Mouse (Mus musculus): Measurements from ENCODE around the gene Rasgrp4. TPM values are rescaled to one million over a fixed set of nuclear protein-coding genes. Genes with fewer than 3 reads are reported as not detected.

Rasgrp4 gene
- polyA plus RNA-seq, 1 experiment from 2014 or later, result 1.0 TPM

DNA sequence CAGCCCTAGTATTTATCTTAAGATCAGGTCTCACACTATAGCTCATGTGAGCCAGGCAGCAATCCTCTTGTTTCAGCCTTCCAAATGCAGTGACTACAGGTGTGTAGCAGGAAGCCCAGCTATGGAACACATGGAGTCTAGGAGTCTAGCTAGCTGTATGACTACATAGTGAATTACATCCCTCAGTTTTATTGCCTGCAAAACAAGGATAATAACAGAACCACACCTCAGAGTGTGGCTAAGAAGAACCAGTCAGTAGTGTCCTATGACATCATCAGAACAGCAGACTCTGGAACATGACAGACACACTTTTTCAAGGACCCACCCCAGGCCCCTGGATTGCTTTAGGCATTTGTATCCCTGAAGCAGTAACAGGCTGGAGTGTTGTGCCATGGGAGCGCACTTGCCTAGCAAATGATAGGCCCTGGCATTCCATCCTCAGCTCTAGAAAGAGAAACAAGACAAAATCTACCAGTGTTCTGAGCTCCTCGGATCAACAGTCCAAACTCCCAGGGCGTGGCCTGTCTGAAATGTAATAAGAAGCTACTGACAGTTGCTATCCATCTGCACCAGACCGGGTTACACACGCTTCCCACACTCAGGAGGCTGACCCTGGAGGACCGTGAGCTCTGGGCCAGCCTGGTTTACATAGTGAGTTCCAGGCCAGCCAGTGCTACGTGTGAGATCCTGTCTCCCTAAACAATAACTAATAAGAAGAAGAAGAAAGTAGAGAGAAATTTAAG lies 12.1 kb downstream of the Rasgrp4 start:
- no peak overlapping the region for H3K27ac ChIP-seq (ENCODE audit: low read depth)
- DNase-seq (no peak), ATAC-seq (ENCODE audit: insufficient read depth) (no peak)
- 65% methylated on average over 7 of the region's 7 CpGs for WGBS
- H3K4me3 ChIP-seq (ENCODE audit: low read depth, low read length), result no peak overlapping the region
- H3K27me3 ChIP-seq (ENCODE audit: insufficient read depth, low read length), result no peaks in the 10 kb centered on the region
- H3K9me3 ChIP-seq (ENCODE audit: low read depth, low read length), result no peaks in the 10 kb centered on the region
- no peak for TF ChIP-seq CTCF (IDR thresholded peaks at IDR 0.05; ENCODE audit: low read depth)
- H3K4me1 ChIP-seq (ENCODE audit: insufficient read depth), result no peaks in the 10 kb centered on the region
- H3K36me3 ChIP-seq (ENCODE audit: insufficient read depth), result no peaks in the 10 kb centered on the region
- H3K4me2 ChIP-seq, result no peak overlapping the region
- no peak overlapping the region for H3K9ac ChIP-seq

DNA sequence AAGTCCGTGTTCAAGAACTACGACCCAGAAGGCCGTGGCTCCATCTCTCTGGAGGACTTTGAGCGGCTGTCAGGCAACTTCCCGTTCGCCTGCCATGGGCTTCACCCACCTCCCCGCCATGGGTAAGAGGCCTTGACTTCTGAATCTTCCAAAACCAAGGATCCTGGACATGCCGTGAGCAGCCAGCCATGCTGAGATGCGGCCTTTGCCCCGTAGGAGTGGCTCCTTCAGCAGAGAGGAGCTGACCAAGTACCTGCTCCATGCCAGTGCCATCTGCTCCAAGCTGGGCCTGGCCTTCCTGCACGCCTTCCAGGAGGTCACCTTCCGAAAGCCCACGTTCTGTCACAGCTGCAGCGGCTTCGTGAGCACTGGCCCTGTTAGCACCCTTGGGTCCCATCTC lies 14.1 kb downstream of the Rasgrp4 start:
- 90% methylated on average over 15 of the region's 15 CpGs for WGBS

DNA sequence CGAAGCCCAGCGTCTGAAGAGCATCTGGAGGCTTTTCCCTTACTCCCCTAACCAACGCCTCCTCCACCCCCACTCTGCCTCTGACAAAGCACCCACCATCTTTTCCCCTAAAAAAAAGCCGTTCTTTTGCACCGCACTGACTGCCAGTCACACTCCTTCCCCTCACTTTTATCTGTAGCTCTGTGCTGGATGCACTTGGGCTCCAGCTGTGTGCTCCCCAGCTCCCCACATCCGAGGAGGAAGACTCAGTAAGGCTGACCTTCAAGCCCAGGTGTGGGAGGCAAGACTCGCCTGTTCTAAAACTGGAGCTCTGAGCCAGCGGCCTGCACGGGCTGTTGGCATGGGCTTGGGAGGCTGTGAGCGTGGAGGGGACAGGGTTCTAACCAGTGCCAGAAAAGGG lies 16.8 kb downstream of the Rasgrp4 start:
- Histone ChIP-seq H3K27me3 (ENCODE audit: insufficient read depth, low read length) (no peaks in the 10 kb centered on the region), H3K4me2 (no peak overlapping the region), H3K36me3 (ENCODE audit: insufficient read depth) (no peaks in the 10 kb centered on the region), H3K9ac (no peak overlapping the region), H3K27ac (ENCODE audit: low read depth) (no peak overlapping the region), H3K4me1 (ENCODE audit: insufficient read depth) (0 out of 2 replicates have a peak, but pooled peaks cover 2% of the 10 kb centered on the region), H3K4me3 (ENCODE audit: low read depth, low read length) (no peak overlapping the region), H3K9me3 (ENCODE audit: low read depth, low read length) (no peaks in the 10 kb centered on the region)
- 56% methylated on average over 10 of the region's 10 CpGs for WGBS
- no peak for DNase-seq
- no peak for ATAC-seq (ENCODE audit: insufficient read depth)
- TF ChIP-seq CTCF (IDR thresholded peaks at IDR 0.05; ENCODE audit: low read depth), result no peak

More for the DNA sequence above, 14.1 kb downstream of the Rasgrp4 start:
- Histone ChIP-seq H3K9ac (no peak overlapping the region), H3K4me3 (ENCODE audit: low read depth, low read length) (no peak overlapping the region), H3K27me3 (ENCODE audit: insufficient read depth, low read length) (no peaks in the 10 kb centered on the region), H3K9me3 (ENCODE audit: low read depth, low read length) (no peaks in the 10 kb centered on the region), H3K27ac (ENCODE audit: low read depth) (no peak overlapping the region), H3K36me3 (ENCODE audit: insufficient read depth) (no peaks in the 10 kb centered on the region), H3K4me1 (ENCODE audit: insufficient read depth) (no peaks in the 10 kb centered on the region), H3K4me2 (no peak overlapping the region)
- TF ChIP-seq CTCF (IDR thresholded peaks at IDR 0.05; ENCODE audit: low read depth), result no peak
- ATAC-seq (ENCODE audit: insufficient read depth), result no peak
- DNase-seq, result no peak

DNA sequence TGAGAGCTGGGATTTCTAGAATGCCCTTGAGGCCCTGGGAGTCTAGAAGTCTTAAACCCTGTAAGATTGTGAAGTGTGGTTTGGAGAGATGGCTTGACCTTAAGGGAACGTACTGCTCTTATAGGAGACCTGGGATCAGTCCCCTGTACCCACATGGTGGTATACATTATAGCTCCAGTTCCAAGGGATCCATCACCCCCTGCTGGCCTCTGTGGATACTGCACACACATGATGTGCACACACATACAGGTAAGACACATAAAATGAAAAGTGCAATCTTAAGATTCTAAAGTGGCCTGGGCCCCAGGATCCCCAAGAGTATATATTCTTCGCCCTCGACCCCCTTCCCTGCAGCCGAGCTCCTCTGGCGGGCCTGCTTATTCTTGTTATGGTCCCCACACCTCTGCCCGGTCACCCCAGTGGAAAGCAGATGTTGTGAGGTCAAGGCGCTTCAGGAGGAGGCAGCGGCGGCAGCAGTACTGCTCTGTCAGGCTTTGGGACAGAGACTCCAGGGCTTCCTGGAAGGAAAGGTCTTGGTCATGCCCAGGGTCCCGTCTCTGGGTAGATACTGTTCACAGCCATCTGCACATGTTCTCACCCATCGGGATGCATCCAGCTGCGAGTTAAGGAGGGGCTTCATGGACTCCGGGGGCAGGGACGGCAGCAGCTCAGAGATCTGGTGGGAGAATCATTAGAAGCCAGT lies 19.5 kb downstream of the Rasgrp4 start:
- ATAC-seq (ENCODE audit: insufficient read depth) (no peak), DNase-seq (no peak)
- Histone ChIP-seq H3K27me3 (ENCODE audit: insufficient read depth, low read length) (peaks cover 13% of the 10 kb centered on the region), H3K27ac (ENCODE audit: low read depth) (no peak overlapping the region), H3K4me2 (no peak overlapping the region), H3K4me1 (ENCODE audit: insufficient read depth) (0 out of 2 replicates have a peak, but pooled peaks cover 3% of the 10 kb centered on the region), H3K9ac (no peak overlapping the region), H3K4me3 (ENCODE audit: low read depth, low read length) (no peak overlapping the region), H3K36me3 (ENCODE audit: insufficient read depth) (no peaks in the 10 kb centered on the region), H3K9me3 (ENCODE audit: low read depth, low read length) (no peaks in the 10 kb centered on the region)
- peak; percentile 17; the same call in 1 of the 2 replicates for TF ChIP-seq CTCF (IDR thresholded peaks at IDR 0.05; ENCODE audit: low read depth)
- 93% methylated on average over 14 of the region's 14 CpGs for WGBS

DNA sequence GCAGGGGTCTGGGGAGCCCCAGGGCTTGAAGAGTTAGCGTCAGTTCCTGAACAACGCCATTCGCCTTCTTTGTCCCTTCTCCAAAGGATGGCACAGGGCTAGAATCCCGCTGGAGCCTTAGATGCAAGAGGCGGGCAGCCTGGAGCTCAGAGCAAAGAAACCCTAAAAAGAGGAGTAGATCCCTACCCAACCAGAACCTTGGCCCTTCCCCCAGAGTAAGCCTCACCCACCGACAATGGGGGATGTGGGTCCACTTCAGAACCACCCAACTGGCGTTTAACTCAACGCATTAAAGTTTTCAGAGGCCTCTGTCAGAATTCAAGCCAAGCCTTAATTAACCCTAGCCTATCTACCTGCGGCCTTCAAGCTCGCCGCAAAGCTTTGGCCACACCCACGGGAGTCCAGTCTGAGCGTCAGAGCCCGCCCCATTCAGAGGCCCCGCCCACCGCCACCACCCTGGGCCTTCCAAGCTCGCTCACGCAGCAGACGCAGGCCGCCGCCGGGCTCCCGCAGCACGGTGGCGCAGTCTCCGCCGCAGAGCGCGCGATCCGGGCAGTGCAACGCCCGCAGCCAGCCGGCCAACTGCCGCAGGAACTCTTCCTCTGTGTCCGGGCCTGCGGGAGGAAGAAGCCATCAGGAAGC lies 20.7 kb downstream of the Rasgrp4 start:
- peak overlapping the region; percentile 80 for H3K4me3 ChIP-seq (ENCODE audit: low read depth, low read length)
- H3K9me3 ChIP-seq (ENCODE audit: low read depth, low read length), result no peaks in the 10 kb centered on the region
- 7% methylated on average over 37 of the region's 37 CpGs for WGBS
- H3K4me1 ChIP-seq (ENCODE audit: insufficient read depth), result 0 out of 2 replicates have a peak, but pooled peaks cover 3% of the 10 kb centered on the region
- H3K27me3 ChIP-seq (ENCODE audit: insufficient read depth, low read length), result peaks cover 19% of the 10 kb centered on the region
- H3K27ac ChIP-seq (ENCODE audit: low read depth), result peak overlapping the region; percentile 84
- DNase-seq, result peak; percentile 92
- H3K4me2 ChIP-seq, result peak overlapping the region; percentile 97
- peak overlapping the region; percentile 70 for H3K9ac ChIP-seq
- no peaks in the 10 kb centered on the region for H3K36me3 ChIP-seq (ENCODE audit: insufficient read depth)
- no peak for TF ChIP-seq CTCF (IDR thresholded peaks at IDR 0.05; ENCODE audit: low read depth)
- ATAC-seq (ENCODE audit: insufficient read depth), result peak; percentile 93

DNA sequence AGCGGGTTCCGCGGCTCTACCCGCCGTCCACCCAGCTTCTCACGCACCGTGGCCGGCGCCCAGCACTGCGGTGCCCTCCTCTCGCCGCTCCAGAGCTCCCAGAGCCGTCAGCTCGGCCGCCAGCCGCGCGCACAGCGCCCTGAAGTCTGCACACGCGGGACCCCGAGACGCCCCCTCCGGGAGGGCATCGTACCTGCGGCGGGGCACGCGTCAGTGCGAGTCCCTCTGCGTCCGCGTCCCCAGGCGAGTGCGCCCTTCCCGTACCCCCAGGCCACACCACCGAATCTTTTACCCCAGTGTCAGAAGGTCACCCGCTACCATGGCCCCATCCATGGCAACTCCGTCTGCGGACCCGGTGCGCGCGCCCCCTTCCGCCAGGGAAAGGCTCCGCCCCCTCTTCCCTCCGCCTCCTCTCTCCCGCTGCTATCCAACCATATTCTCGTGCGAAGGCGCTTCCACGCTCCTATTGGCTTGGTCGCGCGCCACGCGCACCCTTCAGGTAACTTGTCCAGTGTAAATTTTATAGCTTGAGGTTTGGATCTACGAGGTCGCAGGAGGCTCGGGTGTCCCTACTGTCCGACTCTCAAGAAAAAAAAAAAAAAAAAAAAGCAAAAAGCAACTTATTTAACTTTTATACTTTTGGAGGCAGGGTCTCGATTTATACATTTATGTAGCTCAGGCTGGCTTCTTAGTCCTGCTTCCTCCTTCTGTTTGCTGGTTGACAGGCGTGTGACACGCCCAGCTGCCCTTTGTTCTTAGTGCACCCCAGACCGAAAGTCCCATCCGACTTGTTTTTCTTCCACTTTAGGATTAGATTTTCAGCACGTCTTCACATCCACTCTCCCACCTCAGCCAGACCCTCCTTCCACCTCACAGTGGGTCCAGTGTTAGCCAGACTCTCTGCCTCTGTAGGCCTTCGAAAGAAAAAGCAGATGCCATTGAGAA lies 21.5 kb downstream of the Rasgrp4 start, which contains the start of gene Fam98c:
Gene Fam98c (minus strand): TSS at position 397 of the 945 bp plus-strand sequence.
- Histone ChIP-seq H3K27ac (ENCODE audit: low read depth) (peak within 1 kb of the TSS; percentile 84), H3K9ac (peak within 1 kb of the TSS; percentile 70), H3K36me3 (ENCODE audit: insufficient read depth) (no peaks in the 10 kb centered on the region), H3K4me2 (peak within 1 kb of the TSS; percentile 97), H3K4me3 (ENCODE audit: low read depth, low read length) (peak within 1 kb of the TSS; percentile 80), H3K4me1 (ENCODE audit: insufficient read depth) (0 out of 2 replicates have a peak, but pooled peaks cover 3% of the 10 kb centered on the region), H3K27me3 (ENCODE audit: insufficient read depth, low read length) (peaks cover 19% of the 10 kb centered on the region), H3K9me3 (ENCODE audit: low read depth, low read length) (no peaks in the 10 kb centered on the region)
- ATAC-seq (ENCODE audit: insufficient read depth) (peak; percentile 85), DNase-seq (peak; percentile 90)
- TF ChIP-seq CTCF (IDR thresholded peaks at IDR 0.05; ENCODE audit: low read depth), result peak; percentile 52
- WGBS, result 3% methylated on average over 67 of the region's 68 CpGs
